Mouse (Mus musculus) cerebellum, adult 2 months (tissue): ENCODE results near the gene Foxo6. TPM values are rescaled to one million over a fixed set of nuclear protein-coding genes. Genes with fewer than 3 reads are reported as not detected.

Experiments used
- DNase-seq, 2 experiments: peaks; one replicate each; pipeline ENCODE4 v3.0.0; 2021
- H3K27ac ChIP-seq: fragments of 200-500 bp; 2 replicates; pipeline ENCODE4 v1.5.1; 2012; ENCODE audit warnings: low read length, control low read depth, inconsistent platforms; ENCODE audit not compliant: insufficient read depth
- H3K27me3 ChIP-seq: fragments of 200-500 bp; 2 replicates; pipeline ENCODE4 v1.6.1; 2012; ENCODE audit warnings: inconsistent platforms, mild to moderate bottlenecking, low read length, moderate library complexity; ENCODE audit not compliant: control insufficient read depth, insufficient read depth
- H3K4me1 ChIP-seq: fragments of 200-500 bp; 2 replicates; pipeline ENCODE4 v1.6.1; 2011; ENCODE audit warnings: low read length; ENCODE audit not compliant: control insufficient read depth, insufficient read depth
- H3K4me3 ChIP-seq: fragments of 200-500 bp; replicated peaks from 2 replicates; pipeline ENCODE3; 2011; ENCODE audit warnings: mild to moderate bottlenecking, low read depth, low read length, control low read depth; ENCODE audit not compliant: insufficient read depth
- CTCF ChIP-seq: fragments of 200-500 bp; IDR thresholded peaks from 2 replicates; pipeline ENCODE4 v1.5.1; 2011; ENCODE audit warnings: low read depth, mild to moderate bottlenecking, control low read depth, low read length, moderate library complexity, borderline replicate concordance; ENCODE audit not compliant: insufficient read depth
- POLR2A ChIP-seq: fragments of 200-500 bp; IDR thresholded peaks from 2 replicates; pipeline ENCODE4 v1.6.1; 2011; ENCODE audit warnings: low read length, control low read depth, borderline replicate concordance; ENCODE audit not compliant: insufficient read depth
- WGBS: fragments of 180-500 bp; shearing (Covaris S2); methylation state at CpG from one replicate; pipeline ENCODE4 v1.1.7; 2018; 5-methylcytosine and 5-hydroxymethylcytosine counted together
- polyA plus RNA-seq: library from polyadenylated mRNA; depleted of rRNA; stranded (reverse); fragments of >200 nt; gene quantifications from 2 replicates; pipeline ENCODE4 v1.2.3, GENCODE M21; 2012

Gene Foxo6
- polyA plus RNA-seq, 1 experiment = 2.0 TPM

DNA sequence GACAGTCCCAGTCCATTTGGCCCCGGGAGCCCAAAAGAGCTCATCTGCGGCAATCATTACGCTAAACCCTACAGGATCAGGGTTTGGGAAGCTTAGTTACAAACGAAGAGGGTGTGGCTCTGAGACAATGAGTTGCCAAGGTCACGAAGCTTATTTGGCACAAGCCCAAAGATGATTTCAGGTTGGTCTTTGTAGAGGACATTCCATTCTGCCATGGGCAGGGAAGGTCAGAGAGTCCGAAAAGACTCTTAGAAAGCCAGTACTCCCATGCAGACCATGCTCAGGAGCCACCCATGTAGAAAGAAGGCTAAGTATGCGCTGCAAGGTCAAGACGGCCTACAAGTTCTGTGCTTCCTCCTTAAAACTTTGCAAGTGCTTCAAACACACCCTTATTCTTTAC, 15.9 kb downstream of the Foxo6 start:
- WGBS = 82% methylated on average over 8 of the region's 8 CpGs

DNA sequence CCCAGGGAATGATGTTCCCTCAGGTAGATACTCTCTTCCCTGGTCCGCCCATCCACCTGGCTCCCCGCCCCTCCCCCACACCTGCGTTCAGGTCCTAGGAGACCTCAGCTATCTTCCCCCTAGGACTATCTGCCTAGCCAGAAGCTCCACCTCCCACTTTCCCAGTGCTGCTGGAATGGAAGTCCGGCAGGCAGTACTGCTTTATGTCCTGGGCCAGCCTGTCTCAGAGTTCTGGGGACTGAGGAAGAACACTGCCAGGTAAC, 16.3 kb downstream of the Foxo6 start:
- Histone ChIP-seq H3K4me1 (no peaks in the 10 kb centered on the region), H3K4me3 (no peak overlapping the region), H3K27me3 (peaks cover 6% of the 10 kb centered on the region; the same call in 1 of the 2 replicates), H3K27ac (no peak overlapping the region)
- no peak for DNase-seq
- WGBS = 58% methylated on average over 4 of the region's 4 CpGs
- TF ChIP-seq CTCF (no peak), POLR2A (no peak)

More for the DNA sequence above, 15.9 kb downstream of the Foxo6 start:
- TF ChIP-seq CTCF (no peak), POLR2A (no peak)
- H3K4me3 ChIP-seq = no peak overlapping the region
- no peaks in the 10 kb centered on the region for H3K4me1 ChIP-seq
- no peak overlapping the region for H3K27ac ChIP-seq
- DNase-seq = no peak
- H3K27me3 ChIP-seq = peaks cover 6% of the 10 kb centered on the region; the same call in 1 of the 2 replicates

DNA sequence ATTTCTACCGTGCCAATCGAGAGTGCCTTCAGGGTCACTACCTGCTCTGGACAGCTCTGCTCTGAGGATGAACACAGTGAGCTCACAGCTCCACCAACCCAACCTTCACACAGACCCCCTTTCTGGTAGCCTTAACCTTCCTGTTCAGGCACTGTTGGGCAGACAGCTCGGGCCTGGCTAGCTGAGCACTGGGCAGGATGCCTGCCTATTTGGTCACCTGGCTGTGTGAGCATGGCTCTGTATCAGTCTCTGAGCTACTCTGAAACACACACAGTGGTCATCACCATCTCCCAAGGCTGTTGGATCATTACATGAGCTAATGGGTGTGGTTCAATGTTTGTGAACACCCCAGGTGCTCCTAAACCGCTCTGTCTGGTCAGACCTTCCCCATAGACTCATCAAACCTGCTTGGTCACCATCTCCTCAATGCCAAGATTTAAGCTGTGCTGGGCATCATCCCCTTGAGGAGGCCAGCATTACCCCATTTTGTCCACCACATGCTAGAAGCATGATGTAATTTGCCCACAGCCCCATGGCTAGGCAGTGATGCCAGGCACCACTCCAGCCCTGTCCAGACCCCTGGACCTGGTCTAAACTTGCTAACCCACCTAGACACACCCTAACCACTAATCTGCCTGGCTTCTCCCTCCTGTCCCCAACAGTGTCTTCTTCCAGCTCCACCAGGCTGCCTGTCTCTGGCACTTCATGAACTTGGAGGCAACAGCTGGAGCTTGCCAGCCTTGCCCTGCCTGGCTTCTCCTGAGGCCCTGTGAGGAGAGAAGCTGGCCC, 16.8 kb downstream of the Foxo6 start:
- Histone ChIP-seq H3K27ac (no peak overlapping the region), H3K27me3 (peaks cover 6% of the 10 kb centered on the region; the same call in 1 of the 2 replicates), H3K4me1 (no peaks in the 10 kb centered on the region), H3K4me3 (no peak overlapping the region)
- WGBS = 68% methylated on average over 4 of the region's 4 CpGs
- DNase-seq = no peak
- TF ChIP-seq POLR2A (no peak), CTCF (no peak)

DNA sequence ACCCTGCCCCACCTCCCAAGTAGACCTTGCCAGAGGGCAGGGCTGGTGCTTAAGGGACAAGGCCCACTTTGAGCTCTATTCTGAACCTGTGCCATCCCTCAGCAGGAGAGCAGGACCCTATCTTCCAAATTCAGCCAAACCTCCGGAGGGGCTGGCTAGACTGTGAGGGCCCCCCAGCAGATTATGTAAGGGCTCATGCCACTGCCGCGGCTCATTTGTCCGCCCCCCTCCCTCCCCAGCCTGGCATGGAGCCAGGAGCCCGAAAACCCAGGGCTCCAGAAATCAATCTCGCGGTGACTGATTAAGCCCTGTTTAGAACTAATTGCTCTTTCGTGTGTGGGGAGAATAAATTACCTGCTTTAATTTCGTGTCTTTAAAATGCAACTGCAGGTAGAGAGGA, 17.7 kb downstream of the Foxo6 start:
- Histone ChIP-seq H3K27ac (no peak overlapping the region), H3K27me3 (peaks cover 6% of the 10 kb centered on the region; the same call in 1 of the 2 replicates)

DNA sequence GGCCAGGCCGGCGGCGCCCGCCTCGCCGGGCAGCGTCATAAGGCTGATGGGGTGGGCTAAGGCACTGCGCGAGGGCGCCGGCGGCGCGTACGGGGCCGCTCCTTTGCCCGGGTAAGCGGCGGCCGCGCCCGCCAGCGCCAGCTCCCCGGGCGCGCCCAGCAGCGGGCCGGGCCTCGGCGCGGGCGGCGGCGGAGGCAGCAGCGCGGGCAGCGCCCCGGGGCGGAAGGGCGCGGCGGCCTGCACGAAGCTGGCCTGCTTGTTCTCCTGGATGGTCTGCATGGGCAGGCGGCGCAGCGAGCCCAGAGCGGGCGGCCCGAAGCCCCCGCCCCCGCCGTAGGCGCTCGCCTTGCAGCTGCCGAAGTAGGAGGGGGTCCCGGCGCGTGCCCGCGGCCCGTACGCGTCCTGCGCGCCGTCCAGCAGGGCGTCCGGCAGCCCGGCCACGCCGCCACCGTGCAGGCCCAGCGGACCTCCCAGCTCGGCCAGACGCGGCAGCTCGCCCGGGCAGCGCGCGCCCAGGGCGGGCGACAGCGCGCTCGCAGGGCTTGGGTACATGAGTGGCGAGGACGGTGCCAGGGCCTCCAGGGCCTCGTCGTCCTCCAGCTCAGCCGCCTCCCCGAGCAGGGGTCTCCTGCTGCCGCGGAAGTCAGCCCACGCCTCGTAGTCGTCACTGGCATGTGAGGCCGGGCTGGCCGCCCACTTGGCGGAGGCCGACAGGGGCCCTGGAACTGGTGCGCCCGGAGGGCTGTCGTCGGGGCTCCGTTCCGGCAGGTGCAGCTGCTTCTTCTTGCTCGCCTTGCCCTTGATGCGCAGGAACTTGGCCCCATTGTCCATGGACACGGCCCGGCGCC, 18.7 kb downstream of the Foxo6 start:
- H3K27me3 ChIP-seq = peaks cover 6% of the 10 kb centered on the region; the same call in 1 of the 2 replicates
- no peak overlapping the region for H3K4me3 ChIP-seq
- no peak overlapping the region for H3K27ac ChIP-seq
- TF ChIP-seq CTCF (no peak), POLR2A (no peak)
- no peaks in the 10 kb centered on the region for H3K4me1 ChIP-seq
- DNase-seq = no peak
- WGBS = 7% methylated on average over 106 of the region's 112 CpGs

More for the DNA sequence above, 17.7 kb downstream of the Foxo6 start:
- Histone ChIP-seq H3K4me1 (no peaks in the 10 kb centered on the region), H3K4me3 (no peak overlapping the region)
- WGBS = 12% methylated on average over 9 of the region's 9 CpGs
- DNase-seq = no peak
- TF ChIP-seq CTCF (no peak), POLR2A (no peak)

DNA sequence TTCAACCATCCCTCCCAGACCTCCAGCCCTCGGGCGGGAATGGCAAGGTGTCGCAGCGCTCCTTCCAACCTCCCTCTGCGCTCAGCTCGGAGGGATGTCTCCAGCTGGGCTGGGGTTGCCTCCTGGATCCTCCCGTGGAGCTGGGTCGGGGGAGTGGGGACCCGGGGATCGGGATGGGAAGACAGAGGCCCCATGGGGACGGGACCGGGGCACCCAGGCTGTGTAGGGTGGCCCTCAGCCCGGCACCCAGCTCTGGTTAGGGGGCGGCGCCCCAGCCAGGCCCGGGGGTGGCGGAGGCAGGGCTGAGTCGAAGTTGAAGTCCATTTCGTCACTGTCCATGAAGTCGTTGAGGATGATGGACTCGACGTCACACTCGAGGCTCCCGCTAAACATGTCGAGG, 19.5 kb downstream of the Foxo6 start:
- H3K27ac ChIP-seq = no peak overlapping the region
- WGBS = 44% methylated on average over 25 of the region's 25 CpGs
- no peak overlapping the region for H3K4me3 ChIP-seq
- DNase-seq = no peak
- no peak for TF ChIP-seq CTCF
- no peak for TF ChIP-seq POLR2A
- H3K4me1 ChIP-seq = no peaks in the 10 kb centered on the region
- H3K27me3 ChIP-seq = peaks cover 6% of the 10 kb centered on the region; the same call in 1 of the 2 replicates

DNA sequence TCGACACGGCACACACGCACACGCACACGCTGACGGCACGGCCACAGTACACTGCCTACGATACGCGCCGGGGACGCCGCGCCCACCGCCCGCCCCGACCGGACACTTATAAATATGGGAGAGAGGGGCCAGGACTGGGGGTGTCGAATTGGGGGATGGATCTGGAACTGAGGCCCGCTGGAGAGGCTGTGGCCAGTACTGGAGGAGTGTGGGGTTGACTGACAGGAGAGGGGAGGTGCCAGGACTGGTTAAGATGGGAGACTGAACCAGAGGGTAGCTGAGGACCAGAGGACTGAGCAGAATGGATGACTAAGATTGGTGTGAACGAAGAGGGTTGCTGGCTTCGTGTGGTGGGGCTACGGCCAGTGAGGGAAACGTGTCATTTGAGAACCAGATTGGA, 20.0 kb downstream of the Foxo6 start:
- no peak for DNase-seq
- TF ChIP-seq CTCF (no peak), POLR2A (no peak)
- WGBS = 82% methylated on average over 24 of the region's 24 CpGs
- H3K4me1 ChIP-seq = no peaks in the 10 kb centered on the region
- no peak overlapping the region for H3K4me3 ChIP-seq
- no peak overlapping the region for H3K27ac ChIP-seq
- H3K27me3 ChIP-seq = peaks cover 6% of the 10 kb centered on the region; the same call in 1 of the 2 replicates
